Mouse (Mus musculus): Measurements from ENCODE around the gene Fbxl12. TPM values are rescaled to one million over a fixed set of nuclear protein-coding genes. Genes with fewer than 3 reads are reported as not detected.

Fbxl12 gene
- total RNA-seq, 1 experiment from 2014 or later = 36.5 TPM

GRCm38 (mm10) chr9:20607100-20607974 lies 37.2 kb downstream of the Fbxl12 start:
- ATAC-seq (ENCODE audit: extremely low read depth, insufficient number of reproducible peaks, low FRiP score, poor library complexity, severe bottlenecking) = peak; percentile 95

DNA sequence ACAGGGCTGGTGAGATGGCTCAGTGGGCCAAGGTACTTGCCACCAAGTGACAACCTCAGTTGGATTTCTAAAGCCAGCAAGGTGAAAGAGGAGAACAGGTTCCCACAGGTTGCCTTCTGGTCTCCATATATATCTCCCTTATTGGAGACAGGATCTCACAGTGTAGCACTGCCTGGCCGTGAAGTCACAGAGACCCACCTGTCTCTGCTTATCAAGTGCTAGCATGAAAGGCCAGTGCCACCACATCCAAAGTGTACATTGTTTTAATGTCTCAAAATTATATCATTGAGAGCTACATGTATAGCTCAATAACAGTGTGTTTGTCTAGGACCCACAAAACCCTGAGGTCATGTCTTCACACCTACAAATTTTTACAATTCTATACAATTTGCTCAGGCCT lies 38.3 kb downstream of the Fbxl12 start:
- ATAC-seq (ENCODE audit: extremely low read depth, insufficient number of reproducible peaks, low FRiP score, poor library complexity, severe bottlenecking) = no peak

DNA sequence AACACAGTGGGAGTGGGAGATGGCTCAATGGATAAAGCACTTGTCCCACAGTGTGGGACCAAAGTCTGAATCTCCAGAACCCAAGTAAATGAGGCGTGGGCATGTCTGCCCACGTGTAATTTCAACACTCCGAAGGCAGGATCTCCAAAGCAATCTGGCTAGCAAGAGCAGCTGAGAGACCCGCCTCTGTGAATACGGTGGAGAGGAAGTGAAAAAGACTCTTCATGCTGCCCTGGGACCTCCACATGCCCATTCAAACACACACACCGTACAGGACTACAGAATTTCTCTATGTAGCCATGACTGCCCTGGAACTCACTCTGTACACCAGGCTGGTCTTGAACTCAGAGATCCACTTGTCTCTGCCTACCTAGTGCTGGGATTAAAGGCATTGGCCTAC lies 43.3 kb downstream of the Fbxl12 start:
- ATAC-seq (ENCODE audit: extremely low read depth, insufficient number of reproducible peaks, low FRiP score, poor library complexity, severe bottlenecking) = no peak

DNA sequence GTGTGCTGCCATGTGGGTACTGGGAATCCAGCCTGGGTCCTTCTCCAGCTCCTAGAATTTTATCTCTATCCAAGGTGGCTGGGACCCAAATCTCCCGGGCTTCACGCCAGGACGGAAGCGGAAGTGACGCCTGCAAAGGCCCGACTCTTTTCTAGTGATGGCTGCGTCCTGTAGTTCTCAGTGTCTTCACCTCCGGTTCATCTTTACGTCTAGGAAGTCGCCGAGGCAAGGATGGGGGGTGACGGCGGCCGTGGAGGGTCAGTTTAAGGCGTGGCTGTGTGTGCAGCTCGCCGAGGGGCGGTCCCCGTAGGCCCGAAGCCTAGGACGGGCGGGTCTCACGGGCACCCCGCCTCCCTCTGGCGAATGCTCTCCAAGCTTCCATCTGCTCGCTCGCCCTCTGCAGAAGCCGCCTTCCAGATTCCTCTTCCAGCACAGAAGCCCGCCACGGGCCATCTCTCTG lies 63.4 kb downstream of the Fbxl12 start, which contains the start of gene Zfp846:
Zfp846 (plus strand) TSS at position 117 of the 460 bp plus-strand sequence.
- peak; percentile 95 for ATAC-seq (ENCODE audit: extremely low read depth, insufficient number of reproducible peaks, low FRiP score, poor library complexity, severe bottlenecking)

DNA sequence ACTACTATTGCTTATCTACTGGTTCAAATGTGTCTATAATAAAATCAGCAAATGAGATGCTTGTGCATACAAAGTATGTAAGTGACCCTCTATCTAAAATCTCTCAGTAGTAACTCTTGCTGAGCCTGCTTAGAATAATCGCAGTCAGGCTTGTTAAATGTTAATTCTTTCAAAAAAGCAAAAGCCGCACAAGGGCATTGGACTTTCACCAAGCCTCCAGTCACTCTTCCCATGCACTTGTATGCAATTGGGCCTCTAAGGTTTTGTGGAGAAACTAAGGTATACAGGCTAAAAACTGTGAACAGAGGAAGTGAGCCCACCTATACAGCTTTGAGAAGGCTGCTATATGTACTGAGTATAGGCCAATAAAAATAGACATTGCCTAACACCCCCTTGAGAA lies 68.0 kb downstream of the Fbxl12 start:
- ATAC-seq (ENCODE audit: extremely low read depth, insufficient number of reproducible peaks, low FRiP score, poor library complexity, severe bottlenecking) = no peak

- no peak for ATAC-seq (ENCODE audit: extremely low read depth, insufficient number of reproducible peaks, low FRiP score, poor library complexity, severe bottlenecking)
Measured at GRCm38 (mm10) chr9:20571060-20571459, 73.5 kb downstream of the Fbxl12 start.

Other genes with a start within 250 kb of the Fbxl12 start
- gene Zfp26, start 184.6 kb downstream of the Fbxl12 start, total RNA-seq (2017) = 37.8 and 56.6 TPM in 2 replicates
- gene Zfp426, start 152.0 kb downstream of the Fbxl12 start, total RNA-seq (2017) = 20.0 and 20.1 TPM in 2 replicates
- gene Zfp266, start 123.3 kb downstream of the Fbxl12 start, total RNA-seq (2017) = 21.5 and 29.0 TPM in 2 replicates
- 6.4 and 8.0 TPM in 2 replicates for gene Zfp846, start 63.5 kb downstream of the Fbxl12 start, total RNA-seq (2017)
- gene Ubl5, start 1.9 kb downstream of the Fbxl12 start, total RNA-seq (2017) = 154 and 184 TPM in 2 replicates
- gene Pin1, start 7.3 kb upstream of the Fbxl12 start, total RNA-seq (2017) = 9.8 and 11.5 TPM in 2 replicates
- gene Olfm2, start 101.6 kb upstream of the Fbxl12 start, total RNA-seq (2017) = not detected in 2 replicates
- gene Col5a3, start 170.3 kb upstream of the Fbxl12 start, total RNA-seq (2017) = 1.5 and 2.2 TPM in 2 replicates
- gene Rdh8, start 173.7 kb upstream of the Fbxl12 start, total RNA-seq (2017) = not detected in 2 replicates
- gene A230050P20Rik, start 223.9 kb upstream of the Fbxl12 start, total RNA-seq (2017) = 21.3 and 23.1 TPM in 2 replicates
- gene Angptl6, start 235.0 kb upstream of the Fbxl12 start, total RNA-seq (2017) = 0.25 and 0.70 TPM in 2 replicates
- gene Ppan, start 243.4 kb upstream of the Fbxl12 start, total RNA-seq (2017) = 42.1 and 48.9 TPM in 2 replicates

All from neutrophil, adult 5-6 weeks (primary cell).